Mouse (Mus musculus): ENCODE measurements around the gene Krt87. TPM values are rescaled to one million over a fixed set of nuclear protein-coding genes. Genes with fewer than 3 reads are reported as not detected.

The Krt87 gene
- polyA plus RNA-seq, 1 experiment from 2014 or later = not detected

DNA sequence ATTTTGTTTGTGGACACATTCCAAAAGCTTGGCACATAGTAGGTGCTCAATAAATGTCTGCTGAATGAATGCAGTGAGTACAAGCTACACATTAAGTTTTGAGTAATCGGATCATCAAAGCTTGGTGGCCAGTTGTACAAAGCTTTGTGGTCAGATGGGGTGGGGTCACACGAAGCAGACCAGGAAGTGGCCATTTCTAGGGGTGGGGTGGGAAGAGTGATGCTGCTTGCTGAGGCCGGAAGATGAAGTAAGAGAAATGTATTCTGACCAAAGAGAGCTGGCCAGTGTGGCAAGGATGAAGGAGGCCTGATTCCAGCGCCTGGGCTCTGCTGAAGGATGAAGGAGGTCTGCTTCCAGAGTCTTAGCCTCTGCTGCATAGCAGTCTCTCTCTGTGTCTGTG lies 30.5 kb upstream of the Krt87 start:
- H3K4me3 ChIP-seq (ENCODE audit: low read depth, low read length) = no peak overlapping the region
- H3K27ac ChIP-seq (ENCODE audit: low read depth, low read length) = no peak overlapping the region
- H3K9me3 ChIP-seq (ENCODE audit: control insufficient read depth, low read length) = no peaks in the 10 kb centered on the region
- no peaks in the 10 kb centered on the region for H3K27me3 ChIP-seq (ENCODE audit: control insufficient read depth, insufficient read depth, low read length)
- no peaks in the 10 kb centered on the region for H3K4me1 ChIP-seq (ENCODE audit: control insufficient read depth, insufficient read depth, low read length)
- H3K9ac ChIP-seq (ENCODE audit: low read length) = no peak overlapping the region
- DNase-seq (ENCODE audit: low spot score) = no peak
- no peak for ATAC-seq (ENCODE audit: insufficient read depth, low FRiP score, low TSS enrichment)
- H3K4me2 ChIP-seq (ENCODE audit: low read depth) = no peak overlapping the region
- 83% methylated on average over 4 of the region's 4 CpGs for WGBS
- no peaks in the 10 kb centered on the region for H3K36me3 ChIP-seq (ENCODE audit: control insufficient read depth, insufficient read depth, low read length)

DNA sequence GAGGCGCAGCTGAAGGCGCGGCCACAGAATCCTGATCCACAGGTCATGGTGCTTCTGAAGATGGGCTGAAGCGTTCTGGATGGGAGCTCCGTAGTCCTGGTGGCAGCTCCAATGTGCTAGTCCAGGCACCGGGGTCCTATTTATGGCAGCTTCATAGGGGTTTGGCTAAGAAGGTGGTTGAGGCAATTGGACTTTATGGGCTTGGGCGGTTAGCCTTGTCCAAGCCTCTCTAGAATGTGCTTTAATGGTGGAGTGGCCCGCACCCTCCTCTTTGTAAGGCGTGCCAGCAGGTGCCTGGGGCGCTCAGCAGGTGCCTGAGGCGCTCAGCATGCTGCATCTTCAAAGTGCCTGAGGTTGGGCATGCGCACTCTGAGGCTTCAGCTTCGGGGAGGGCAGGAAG lies 25.0 kb upstream of the Krt87 start, which contains the start of gene Krt81:
TSS of gene Krt81 (minus strand) at position 101 of the 400 bp plus-strand sequence.
- Histone ChIP-seq H3K36me3 (ENCODE audit: control insufficient read depth, insufficient read depth, low read length) (no peaks in the 10 kb centered on the region), H3K9ac (ENCODE audit: low read length) (no peak within 1 kb of the TSS), H3K9me3 (ENCODE audit: control insufficient read depth, low read length) (no peaks in the 10 kb centered on the region), H3K27ac (ENCODE audit: low read depth, low read length) (no peak within 1 kb of the TSS), H3K27me3 (ENCODE audit: control insufficient read depth, insufficient read depth, low read length) (no peaks in the 10 kb centered on the region), H3K4me1 (ENCODE audit: control insufficient read depth, insufficient read depth, low read length) (no peaks in the 10 kb centered on the region), H3K4me2 (ENCODE audit: low read depth) (no peak within 1 kb of the TSS), H3K4me3 (ENCODE audit: low read depth, low read length) (no peak within 1 kb of the TSS)
- DNase-seq (ENCODE audit: low spot score) (no peak), ATAC-seq (ENCODE audit: insufficient read depth, low FRiP score, low TSS enrichment) (no peak)
- 78% methylated on average over 13 of the region's 13 CpGs for WGBS

DNA sequence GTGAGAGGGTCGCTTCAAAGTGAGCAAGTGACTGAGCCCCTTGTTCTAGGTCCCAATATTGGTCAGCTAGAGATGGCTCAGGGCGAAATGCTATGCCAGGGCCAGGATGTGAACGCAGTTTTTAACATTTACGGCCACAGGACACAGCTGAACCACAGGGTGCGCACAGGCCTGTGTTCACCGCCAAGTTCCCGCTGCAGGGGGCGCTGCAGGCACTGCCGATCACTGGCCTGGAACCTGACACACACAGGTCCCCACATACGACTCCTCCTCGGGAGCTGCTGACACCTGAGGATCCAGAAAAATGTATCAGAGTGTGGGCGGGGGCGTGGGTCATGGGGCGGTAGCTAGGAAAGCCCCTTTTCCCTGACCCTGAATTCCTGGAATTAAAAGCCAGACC lies 20.7 kb upstream of the Krt87 start:
- Histone ChIP-seq H3K9ac (ENCODE audit: low read length) (no peak overlapping the region), H3K4me3 (ENCODE audit: low read depth, low read length) (no peak overlapping the region), H3K9me3 (ENCODE audit: control insufficient read depth, low read length) (no peaks in the 10 kb centered on the region), H3K4me2 (ENCODE audit: low read depth) (no peak overlapping the region), H3K4me1 (ENCODE audit: control insufficient read depth, insufficient read depth, low read length) (no peaks in the 10 kb centered on the region), H3K27ac (ENCODE audit: low read depth, low read length) (no peak overlapping the region), H3K36me3 (ENCODE audit: control insufficient read depth, insufficient read depth, low read length) (no peaks in the 10 kb centered on the region), H3K27me3 (ENCODE audit: control insufficient read depth, insufficient read depth, low read length) (no peaks in the 10 kb centered on the region)
- DNase-seq (ENCODE audit: low spot score) (no peak), ATAC-seq (ENCODE audit: insufficient read depth, low FRiP score, low TSS enrichment) (no peak)
- WGBS = 76% methylated on average over 14 of the region's 14 CpGs

DNA sequence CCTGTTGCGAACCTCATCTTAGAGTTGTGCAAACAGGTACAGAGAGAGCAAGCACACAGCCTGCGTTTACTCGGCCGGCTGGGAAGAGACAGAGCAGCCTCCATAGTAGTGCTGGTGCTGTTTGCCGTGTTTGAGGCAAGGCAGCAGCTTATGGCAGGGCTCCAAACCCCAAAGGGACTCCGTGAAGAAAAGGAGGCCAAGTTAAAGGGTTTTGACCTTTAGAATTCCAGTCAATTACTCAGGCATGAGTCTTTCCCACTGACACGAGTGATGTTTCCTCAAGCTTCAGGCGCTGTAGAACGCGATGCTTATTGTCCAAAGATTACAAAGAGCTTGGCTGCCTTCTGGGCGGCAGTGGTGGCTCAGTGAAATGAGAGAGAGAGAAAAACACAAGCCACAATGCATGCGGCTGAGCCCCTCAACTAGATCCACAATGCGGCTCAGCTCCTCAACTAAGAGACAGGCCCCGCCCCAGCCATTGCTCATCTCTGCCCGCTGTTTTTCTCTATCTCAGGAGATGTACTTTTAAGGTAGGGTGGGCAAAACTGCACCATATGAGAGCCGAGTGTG lies 19.8 kb upstream of the Krt87 start:
- DNase-seq (ENCODE audit: low spot score) = no peak
- 66% methylated on average over 16 of the region's 16 CpGs for WGBS
- no peaks in the 10 kb centered on the region for H3K27me3 ChIP-seq (ENCODE audit: control insufficient read depth, insufficient read depth, low read length)

DNA sequence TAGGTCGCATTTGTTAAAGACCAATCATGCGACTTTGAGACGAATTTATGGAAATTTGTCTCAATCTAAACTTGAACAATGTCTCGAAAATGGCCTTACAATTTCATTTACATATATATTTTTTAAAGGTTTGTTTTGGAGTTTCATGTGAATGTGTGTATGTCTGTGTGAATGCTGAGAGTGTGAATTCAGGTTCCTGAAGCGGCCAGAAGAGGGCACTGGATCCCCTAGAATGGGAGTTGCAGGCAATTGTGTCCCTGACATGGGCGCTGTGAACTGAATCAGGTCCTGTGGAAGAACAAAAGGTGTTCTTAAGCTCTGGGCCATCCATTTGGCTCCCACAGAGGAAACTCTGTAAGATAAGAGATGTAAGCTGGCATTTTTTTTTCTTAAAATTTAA lies 17.3 kb upstream of the Krt87 start:
- 91% methylated on average over 6 of the region's 6 CpGs for WGBS

More for the DNA sequence above, 19.8 kb upstream of the Krt87 start:
- H3K4me2 ChIP-seq (ENCODE audit: low read depth) = no peak overlapping the region
- H3K27ac ChIP-seq (ENCODE audit: low read depth, low read length) = no peak overlapping the region
- H3K9ac ChIP-seq (ENCODE audit: low read length) = no peak overlapping the region
- H3K4me3 ChIP-seq (ENCODE audit: low read depth, low read length) = no peak overlapping the region
- ATAC-seq (ENCODE audit: insufficient read depth, low FRiP score, low TSS enrichment) = no peak
- no peaks in the 10 kb centered on the region for H3K9me3 ChIP-seq (ENCODE audit: control insufficient read depth, low read length)
- H3K4me1 ChIP-seq (ENCODE audit: control insufficient read depth, insufficient read depth, low read length) = no peaks in the 10 kb centered on the region
- no peaks in the 10 kb centered on the region for H3K36me3 ChIP-seq (ENCODE audit: control insufficient read depth, insufficient read depth, low read length)

DNA sequence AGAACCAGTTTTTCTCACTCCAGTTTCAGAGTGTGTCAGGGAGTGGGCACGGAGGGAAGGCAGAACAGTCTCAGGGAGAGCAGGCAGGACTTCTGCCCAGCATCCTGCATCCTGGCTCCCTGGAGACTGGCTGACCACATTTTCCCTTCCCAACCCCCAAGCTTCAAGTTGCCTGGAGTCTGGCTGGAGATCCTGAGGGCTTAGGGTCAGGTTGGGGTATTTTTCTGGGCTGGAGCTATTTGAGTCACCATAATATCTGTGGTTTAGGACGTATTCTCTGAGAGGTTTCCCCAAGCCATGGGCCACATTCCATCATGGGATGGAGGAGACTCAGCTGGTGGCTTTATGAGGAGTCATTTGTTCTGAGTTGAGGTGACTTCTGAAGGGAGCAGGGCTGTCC lies 16.7 kb upstream of the Krt87 start:
- no peaks in the 10 kb centered on the region for H3K27me3 ChIP-seq (ENCODE audit: control insufficient read depth, insufficient read depth, low read length)
- DNase-seq (ENCODE audit: low spot score) (no peak), ATAC-seq (ENCODE audit: insufficient read depth, low FRiP score, low TSS enrichment) (no peak)
- H3K9ac ChIP-seq (ENCODE audit: low read length) = no peak overlapping the region
- H3K4me2 ChIP-seq (ENCODE audit: low read depth) = no peak overlapping the region
- no peaks in the 10 kb centered on the region for H3K36me3 ChIP-seq (ENCODE audit: control insufficient read depth, insufficient read depth, low read length)
- H3K9me3 ChIP-seq (ENCODE audit: control insufficient read depth, low read length) = no peaks in the 10 kb centered on the region
- no peak overlapping the region for H3K27ac ChIP-seq (ENCODE audit: low read depth, low read length)
- no peaks in the 10 kb centered on the region for H3K4me1 ChIP-seq (ENCODE audit: control insufficient read depth, insufficient read depth, low read length)
- H3K4me3 ChIP-seq (ENCODE audit: low read depth, low read length) = no peak overlapping the region
- 86% methylated on average over 2 of the region's 2 CpGs for WGBS

More for the DNA sequence above, 17.3 kb upstream of the Krt87 start:
- DNase-seq (ENCODE audit: low spot score) = no peak
- Histone ChIP-seq H3K27me3 (ENCODE audit: control insufficient read depth, insufficient read depth, low read length) (no peaks in the 10 kb centered on the region), H3K9ac (ENCODE audit: low read length) (no peak overlapping the region), H3K4me1 (ENCODE audit: control insufficient read depth, insufficient read depth, low read length) (no peaks in the 10 kb centered on the region), H3K4me2 (ENCODE audit: low read depth) (no peak overlapping the region), H3K27ac (ENCODE audit: low read depth, low read length) (no peak overlapping the region), H3K36me3 (ENCODE audit: control insufficient read depth, insufficient read depth, low read length) (no peaks in the 10 kb centered on the region), H3K9me3 (ENCODE audit: control insufficient read depth, low read length) (no peaks in the 10 kb centered on the region), H3K4me3 (ENCODE audit: low read depth, low read length) (no peak overlapping the region)
- no peak for ATAC-seq (ENCODE audit: insufficient read depth, low FRiP score, low TSS enrichment)

DNA sequence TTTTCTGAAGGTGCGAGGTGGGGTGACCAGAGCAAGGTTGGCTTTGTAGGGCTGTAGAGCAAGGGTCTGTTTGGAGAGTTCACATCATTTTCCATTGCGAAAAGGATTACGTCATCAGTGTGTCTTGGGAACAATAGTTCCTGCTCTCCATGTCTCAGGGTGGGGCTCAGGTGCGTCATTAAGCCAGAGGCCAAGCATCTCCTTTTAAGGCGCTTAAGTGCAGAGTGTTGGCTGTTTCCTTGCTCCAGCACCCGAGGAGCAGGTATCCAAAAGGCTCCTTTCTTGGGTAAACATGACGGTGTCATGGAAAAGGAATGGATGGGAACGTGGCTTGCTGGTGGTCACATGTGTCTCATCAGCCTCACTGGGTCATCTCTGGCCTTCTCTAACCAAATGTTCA lies 16.2 kb upstream of the Krt87 start:
- H3K27ac ChIP-seq (ENCODE audit: low read depth, low read length) = no peak overlapping the region
- ATAC-seq (ENCODE audit: insufficient read depth, low FRiP score, low TSS enrichment) (no peak), DNase-seq (ENCODE audit: low spot score) (no peak)
- H3K27me3 ChIP-seq (ENCODE audit: control insufficient read depth, insufficient read depth, low read length) = no peaks in the 10 kb centered on the region
- 85% methylated on average over 8 of the region's 8 CpGs for WGBS
- H3K4me3 ChIP-seq (ENCODE audit: low read depth, low read length) = no peak overlapping the region
- no peaks in the 10 kb centered on the region for H3K9me3 ChIP-seq (ENCODE audit: control insufficient read depth, low read length)
- H3K4me1 ChIP-seq (ENCODE audit: control insufficient read depth, insufficient read depth, low read length) = no peaks in the 10 kb centered on the region
- H3K4me2 ChIP-seq (ENCODE audit: low read depth) = no peak overlapping the region
- H3K36me3 ChIP-seq (ENCODE audit: control insufficient read depth, insufficient read depth, low read length) = no peaks in the 10 kb centered on the region
- no peak overlapping the region for H3K9ac ChIP-seq (ENCODE audit: low read length)

DNA sequence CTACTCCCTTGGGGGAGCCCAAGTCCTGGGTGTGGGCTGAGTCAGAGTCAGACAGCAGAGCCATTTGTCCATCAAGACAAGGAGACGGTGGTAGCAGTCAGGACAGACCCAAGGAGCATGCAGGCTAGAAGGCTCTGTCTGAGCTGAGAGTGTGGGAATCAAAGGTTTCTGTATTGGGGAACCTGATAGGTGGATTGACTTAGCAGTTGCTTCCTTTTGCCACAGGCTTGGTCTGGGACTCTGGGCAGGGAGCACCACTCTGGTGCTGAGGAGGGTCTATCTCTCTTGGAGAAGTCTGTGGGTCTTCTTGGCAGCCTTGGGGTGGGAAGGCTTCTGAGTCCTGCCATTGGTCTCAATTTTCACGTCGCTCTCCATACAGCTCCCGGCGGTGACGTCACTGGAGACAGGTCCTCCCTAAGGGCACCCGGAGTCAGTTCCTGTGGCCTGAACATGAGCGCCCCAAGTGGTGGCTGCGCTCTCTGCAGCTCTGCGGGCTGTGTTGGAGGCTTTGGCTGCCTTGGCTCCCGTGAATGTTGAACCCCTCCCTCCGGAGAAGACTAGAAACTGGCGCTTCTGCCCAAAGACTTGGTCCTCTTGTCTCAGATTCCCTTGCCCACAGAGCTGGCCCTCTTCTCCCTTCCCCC lies 14.6 kb upstream of the Krt87 start:
- no peak overlapping the region for H3K9ac ChIP-seq (ENCODE audit: low read length)
- ATAC-seq (ENCODE audit: insufficient read depth, low FRiP score, low TSS enrichment) (peak; percentile 45; the same call in 1 of the 2 replicates), DNase-seq (ENCODE audit: low spot score) (peak; percentile 82)
- no peaks in the 10 kb centered on the region for H3K36me3 ChIP-seq (ENCODE audit: control insufficient read depth, insufficient read depth, low read length)
- no peaks in the 10 kb centered on the region for H3K9me3 ChIP-seq (ENCODE audit: control insufficient read depth, low read length)
- no peak overlapping the region for H3K27ac ChIP-seq (ENCODE audit: low read depth, low read length)
- WGBS = 6% methylated on average over 13 of the region's 13 CpGs
- peak overlapping the region; percentile 15; the same call in 1 of the 2 replicates for H3K4me2 ChIP-seq (ENCODE audit: low read depth)
- H3K4me1 ChIP-seq (ENCODE audit: control insufficient read depth, insufficient read depth, low read length) = no peaks in the 10 kb centered on the region
- H3K4me3 ChIP-seq (ENCODE audit: low read depth, low read length) = no peak overlapping the region
- H3K27me3 ChIP-seq (ENCODE audit: control insufficient read depth, insufficient read depth, low read length) = no peaks in the 10 kb centered on the region

DNA sequence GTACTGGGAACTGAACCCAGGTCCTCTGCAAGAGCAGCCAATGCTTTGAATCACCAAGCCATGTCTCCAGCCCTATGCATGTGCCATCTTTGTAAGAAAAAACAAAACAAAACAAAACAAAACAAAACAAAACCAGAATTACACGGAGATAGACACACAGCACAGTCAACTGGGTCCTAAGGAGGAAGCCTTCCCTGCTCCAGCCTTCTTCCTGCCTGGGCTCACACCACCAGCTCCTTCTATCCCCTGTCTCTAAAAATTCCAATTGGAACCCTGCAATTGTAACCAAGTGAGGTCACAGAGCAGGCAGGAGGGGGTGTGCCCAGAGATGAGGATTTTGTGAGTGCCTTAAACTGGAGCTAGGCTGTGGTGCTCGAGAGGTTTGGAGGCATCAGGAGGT lies 8.8 kb upstream of the Krt87 start, which contains the start of gene Krt88:
TSS of gene Krt88 (plus strand) at position 301 of the 400 bp plus-strand sequence.
- DNase-seq (ENCODE audit: low spot score) (no peak), ATAC-seq (ENCODE audit: insufficient read depth, low FRiP score, low TSS enrichment) (no peak)
- H3K27ac ChIP-seq (ENCODE audit: low read depth, low read length) = no peak within 1 kb of the TSS
- H3K4me2 ChIP-seq (ENCODE audit: low read depth) = no peak within 1 kb of the TSS
- no peak within 1 kb of the TSS for H3K9ac ChIP-seq (ENCODE audit: low read length)
- H3K4me3 ChIP-seq (ENCODE audit: low read depth, low read length) = no peak within 1 kb of the TSS
- H3K27me3 ChIP-seq (ENCODE audit: control insufficient read depth, insufficient read depth, low read length) = no peaks in the 10 kb centered on the region
- no peaks in the 10 kb centered on the region for H3K4me1 ChIP-seq (ENCODE audit: control insufficient read depth, insufficient read depth, low read length)
- H3K9me3 ChIP-seq (ENCODE audit: control insufficient read depth, low read length) = no peaks in the 10 kb centered on the region
- no peaks in the 10 kb centered on the region for H3K36me3 ChIP-seq (ENCODE audit: control insufficient read depth, insufficient read depth, low read length)
- 75% methylated on average over 2 of the region's 2 CpGs for WGBS
